Mouse (Mus musculus) erythroblast, embryonic 14.5 days (primary cell): ENCODE measurements around the gene Nav3. TPM values are rescaled to one million over a fixed set of nuclear protein-coding genes. Genes with fewer than 3 reads are reported as not detected.

Experiments used
- H3K27me3 ChIP-seq: 2 replicates; pipeline ENCODE4 v1.6.1; 2012; ENCODE audit warnings: inconsistent platforms; ENCODE audit not compliant: control insufficient read depth
- H3K36me3 ChIP-seq: 2 replicates; pipeline ENCODE4 v1.6.1; 2012; ENCODE audit warnings: mild to moderate bottlenecking, inconsistent platforms; ENCODE audit not compliant: control insufficient read depth
- H3K4me1 ChIP-seq: 2 replicates; pipeline ENCODE4 v1.6.1; 2012; ENCODE audit warnings: inconsistent platforms; ENCODE audit not compliant: control insufficient read depth
- H3K4me3 ChIP-seq: replicated peaks from 2 replicates; pipeline ENCODE3; 2012; ENCODE audit warnings: moderate library complexity, mild to moderate bottlenecking, inconsistent platforms
- H3K9me3 ChIP-seq: 2 replicates; pipeline ENCODE4 v1.6.1; 2012; ENCODE audit warnings: low read length, inconsistent platforms, mixed read lengths; ENCODE audit not compliant: control insufficient read depth
- GATA1 ChIP-seq: IDR thresholded peaks from 2 replicates; pipeline ENCODE4 v1.6.1; 2012; ENCODE audit warnings: low read length, inconsistent platforms, mixed read lengths
- TAL1 ChIP-seq: IDR thresholded peaks from 3 replicates; pipeline ENCODE4 v1.6.1; 2012; ENCODE audit warnings: low read length, inconsistent platforms, mixed read lengths
- polyA plus RNA-seq: library from polyadenylated mRNA; stranded (reverse); fragments of >175 nt; gene quantifications from 2 replicates; pipeline ENCODE4 v1.2.3, GENCODE M21; 2012

The Nav3 gene
- polyA plus RNA-seq, 1 experiment = not detected

- Histone ChIP-seq H3K4me3 (no peak overlapping the region), H3K9me3 (peaks cover 9% of the 10 kb centered on the region; the same call in 1 of the 2 replicates), H3K36me3 (no peaks in the 10 kb centered on the region), H3K4me1 (no peaks in the 10 kb centered on the region), H3K27me3 (no peaks in the 10 kb centered on the region)
- TF ChIP-seq GATA1 (no peak), TAL1 (no peak)
Measured at GRCm38 (mm10) chr10:109684109-109685056, 771.6 kb downstream of the Nav3 start.

GRCm38 (mm10) chr10:109672896-109673295 is 783.1 kb downstream of the Nav3 start:
- no peaks in the 10 kb centered on the region for H3K36me3 ChIP-seq
- TF ChIP-seq GATA1 (no peak), TAL1 (no peak)
- H3K4me1 ChIP-seq = no peaks in the 10 kb centered on the region
- no peak overlapping the region for H3K4me3 ChIP-seq
- no peaks in the 10 kb centered on the region for H3K27me3 ChIP-seq
- no peaks in the 10 kb centered on the region; the same call in 1 of the 2 replicates for H3K9me3 ChIP-seq

- no peak for TF ChIP-seq GATA1
- no peak for TF ChIP-seq TAL1
- no peaks in the 10 kb centered on the region for H3K27me3 ChIP-seq
- no peaks in the 10 kb centered on the region; the same call in 1 of the 2 replicates for H3K9me3 ChIP-seq
- no peak overlapping the region for H3K4me3 ChIP-seq
- H3K36me3 ChIP-seq = no peaks in the 10 kb centered on the region
- no peaks in the 10 kb centered on the region for H3K4me1 ChIP-seq
Measured at GRCm38 (mm10) chr10:109667453-109667852, 788.6 kb downstream of the Nav3 start.

DNA sequence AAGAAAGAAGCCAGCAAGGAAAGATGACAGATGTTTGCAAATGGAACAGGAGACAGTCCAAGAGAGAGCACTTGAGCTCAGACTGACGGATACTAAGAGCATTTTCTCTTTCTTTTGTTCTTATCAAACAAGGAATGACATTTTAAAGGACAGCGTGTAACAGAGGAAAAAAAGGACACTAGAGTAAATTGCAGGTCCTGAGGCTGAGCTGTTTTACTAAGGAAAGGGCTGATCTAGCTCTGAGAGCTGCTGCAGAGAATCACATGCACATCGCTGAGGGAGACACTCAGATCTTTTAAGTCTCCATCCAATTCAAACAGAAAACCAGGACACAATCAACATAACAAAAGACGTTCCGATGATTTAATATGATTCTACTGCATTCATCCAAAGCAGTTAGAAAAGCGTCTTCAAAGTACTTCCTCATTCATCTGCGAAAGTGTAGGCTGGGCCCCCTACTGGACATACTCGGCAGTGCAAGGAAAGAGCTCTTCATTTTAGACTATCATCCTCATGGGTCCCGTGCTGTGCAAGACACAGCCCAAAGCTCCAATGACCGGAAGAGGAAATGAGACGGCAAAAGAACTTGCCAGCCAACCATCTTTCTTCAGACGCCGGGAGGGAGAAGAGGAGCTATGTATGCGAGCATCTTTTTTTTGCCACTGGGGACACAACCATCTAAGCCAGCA is 791.2 kb downstream of the Nav3 start:
- Histone ChIP-seq H3K36me3 (no peaks in the 10 kb centered on the region), H3K4me3 (no peak overlapping the region), H3K27me3 (no peaks in the 10 kb centered on the region), H3K4me1 (no peaks in the 10 kb centered on the region), H3K9me3 (no peaks in the 10 kb centered on the region; the same call in 1 of the 2 replicates)
- TF ChIP-seq TAL1 (no peak), GATA1 (no peak)

DNA sequence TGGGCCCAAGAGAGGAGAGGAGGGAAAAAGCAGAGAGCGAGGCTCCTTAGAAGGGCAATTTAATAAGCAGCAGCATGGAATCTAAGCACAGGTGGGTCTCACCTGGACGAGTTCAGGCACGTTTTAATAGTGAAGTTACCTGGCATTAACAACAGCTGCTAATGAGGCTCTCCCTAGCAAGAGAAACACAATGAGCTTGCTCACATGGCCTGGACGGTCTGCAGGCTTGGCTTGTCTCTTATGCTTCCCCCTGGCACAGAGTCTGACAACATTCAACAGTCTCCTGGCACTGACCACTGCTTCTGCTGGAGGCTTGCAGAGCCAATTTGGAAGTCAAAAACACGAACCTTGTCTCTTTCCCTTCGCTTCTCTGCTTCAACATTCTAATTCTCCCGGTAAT is 804.5 kb downstream of the Nav3 start:
- no peak overlapping the region for H3K4me3 ChIP-seq
- no peaks in the 10 kb centered on the region for H3K36me3 ChIP-seq
- TF ChIP-seq TAL1 (no peak), GATA1 (no peak)
- no peaks in the 10 kb centered on the region for H3K4me1 ChIP-seq
- peaks cover 3% of the 10 kb centered on the region; the same call in 1 of the 2 replicates for H3K9me3 ChIP-seq
- no peaks in the 10 kb centered on the region for H3K27me3 ChIP-seq

- Histone ChIP-seq H3K36me3 (no peaks in the 10 kb centered on the region), H3K4me1 (no peaks in the 10 kb centered on the region), H3K4me3 (no peak overlapping the region), H3K27me3 (no peaks in the 10 kb centered on the region), H3K9me3 (peaks cover 5% of the 10 kb centered on the region)
- TF ChIP-seq GATA1 (no peak), TAL1 (no peak)
Measured at GRCm38 (mm10) chr10:109643598-109643997, 812.4 kb downstream of the Nav3 start.

DNA sequence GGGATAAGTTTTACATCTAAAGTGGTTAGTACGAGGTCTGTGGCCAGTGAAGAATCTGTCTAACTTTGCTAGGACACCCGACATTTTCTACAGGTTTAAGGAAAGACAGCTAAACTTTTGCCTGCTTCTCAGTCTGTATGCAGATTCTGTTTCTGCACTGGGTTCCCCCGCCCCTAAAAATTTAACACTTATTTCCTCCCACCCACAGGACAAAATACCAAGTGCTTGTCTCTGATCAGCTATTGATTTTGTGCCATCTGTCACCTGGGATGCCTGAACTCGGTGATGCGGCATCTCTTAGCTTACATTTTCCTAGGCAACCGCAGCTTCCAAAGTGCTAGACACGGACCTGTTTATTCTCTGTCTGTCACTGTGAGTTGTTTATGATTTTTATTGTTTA is 814.2 kb downstream of the Nav3 start:
- H3K36me3 ChIP-seq = no peaks in the 10 kb centered on the region
- peaks cover 16% of the 10 kb centered on the region for H3K9me3 ChIP-seq
- H3K4me1 ChIP-seq = no peaks in the 10 kb centered on the region
- no peak overlapping the region for H3K4me3 ChIP-seq
- no peaks in the 10 kb centered on the region for H3K27me3 ChIP-seq
- TF ChIP-seq GATA1 (no peak), TAL1 (no peak)

DNA sequence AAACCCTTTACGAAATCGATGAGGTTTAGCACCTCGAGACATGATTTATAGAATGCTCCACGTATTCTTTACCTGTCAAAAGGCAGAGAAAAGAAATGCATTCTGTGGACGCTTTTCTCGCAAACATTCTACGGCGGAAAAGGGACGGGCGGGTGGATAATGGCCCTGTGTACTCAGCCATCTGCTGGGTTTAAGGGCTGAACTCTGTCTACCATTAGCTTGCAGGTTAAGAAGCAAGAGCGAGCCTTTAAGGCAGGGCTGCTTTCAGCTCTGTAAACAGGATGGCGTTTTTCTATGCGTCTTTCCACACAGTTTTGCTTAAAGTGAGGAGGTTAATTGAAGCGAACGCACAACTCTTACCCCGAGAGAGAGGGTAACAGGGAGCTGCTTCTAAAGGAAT is 818.3 kb downstream of the Nav3 start:
- H3K4me3 ChIP-seq = no peak overlapping the region
- no peaks in the 10 kb centered on the region for H3K27me3 ChIP-seq
- H3K9me3 ChIP-seq = peaks cover 19% of the 10 kb centered on the region
- no peaks in the 10 kb centered on the region for H3K4me1 ChIP-seq
- no peaks in the 10 kb centered on the region for H3K36me3 ChIP-seq
- no peak for TF ChIP-seq TAL1
- TF ChIP-seq GATA1 = no peak
